Mouse (Mus musculus) small intestine, adult 2 months (tissue): ENCODE measurements at regions not wholly inside any gene's neighbourhood (a gene's known extent, or its start where the extent isn't known, plus 50 kb on each side); places are given as distances from the start of the nearest gene placed in this dataset.

Experiments used
- CTCF ChIP-seq: fragments of 200-500 bp; IDR thresholded peaks from 2 replicates; pipeline ENCODE4 v1.5.1; 2012; ENCODE audit warnings: low read depth, mild to moderate bottlenecking, control low read depth, inconsistent platforms, low read length, moderate library complexity, mixed read lengths; ENCODE audit not compliant: insufficient replicate concordance, insufficient read length; ENCODE audit errors: extremely low read depth
- POLR2A ChIP-seq: fragments of 200-500 bp; IDR thresholded peaks from 2 replicates; pipeline ENCODE4 v1.6.1; 2012; ENCODE audit warnings: low read depth, mild to moderate bottlenecking, control low read depth, inconsistent platforms, low read length, moderate library complexity

- TF ChIP-seq CTCF, result no peak
- no peak for TF ChIP-seq POLR2A
These were observed 178.7 kb upstream of the Gdi2 start for GRCm38 (mm10) chr13:3358996-3359750.
